In the genomic region with DNA sequence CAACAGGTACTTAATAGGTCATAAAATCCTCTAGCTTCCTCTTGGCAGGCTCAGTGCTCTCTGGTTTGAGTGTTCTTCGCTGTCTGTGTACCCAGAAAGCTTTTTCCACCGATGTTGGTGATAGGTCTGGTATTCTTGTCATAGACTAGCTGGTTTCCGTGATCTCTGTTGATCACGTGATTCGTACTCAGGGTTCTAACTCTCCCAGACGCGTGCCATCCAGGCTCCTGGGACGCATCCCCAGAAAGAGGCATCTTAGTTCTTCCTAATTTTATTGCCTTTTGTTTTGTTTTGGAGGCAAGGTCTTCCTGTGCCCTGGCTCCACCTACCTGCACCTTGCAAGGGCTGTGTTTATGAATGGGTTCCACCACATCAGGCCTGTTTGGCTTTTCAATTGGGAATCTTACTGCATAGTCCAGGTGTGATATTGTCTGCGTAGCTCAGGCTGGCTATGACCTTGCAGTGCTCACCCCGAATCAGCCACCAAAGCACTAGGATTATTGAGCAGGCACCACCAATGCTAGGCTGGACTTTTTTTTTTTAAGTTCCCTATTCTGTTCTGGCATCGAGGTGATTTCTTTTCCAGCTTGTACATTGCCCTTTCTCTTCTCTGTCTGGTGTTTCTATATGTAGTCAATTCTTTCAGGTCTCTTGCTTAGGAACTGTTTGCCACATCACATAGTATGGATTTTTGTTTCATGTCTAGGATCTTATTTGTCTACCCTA, we compare ENCODE assay signal across 13 mouse cellular contexts. TPM values are rescaled to one million over a fixed set of nuclear protein-coding genes. Genes with fewer than 3 reads are reported as not detected.
DNase-seq lines count a peak whose midpoint lies in the region; ATAC-seq lines count a peak whose summit lies in the region.
"Had no signal": no experiment of that assay in that cellular context is flagged by ENCODE, and none has a peak within 500 bp of the region (broad histone marks: within the 10 kb centered on the region; RNA-seq: fewer than 3 reads in every experiment).

No protein-coding gene starts in this region.

- no peak for DNase-seq in heart, adult 8-10 months (ENCODE audit: low spot score)
- no peak for DNase-seq in lung, postnatal 10 days
- DNase-seq in intestine, embryonic 14.5 days (ENCODE audit: low spot score) = no peak
- DNase-seq: cerebellum, adult 8-10 months; gastrocnemius, adult 2 months had no signal

- no peaks in the 10 kb centered on the region for H3K36me3 ChIP-seq in heart, embryonic 15.5 days
- no peaks in the 10 kb centered on the region for H3K36me3 ChIP-seq in lung, embryonic 15.5 days
- no peaks in the 10 kb centered on the region for H3K36me3 ChIP-seq in intestine, embryonic 14.5 days (ENCODE audit: control insufficient read depth, insufficient read depth, low read length)
- H3K36me3 ChIP-seq in liver, embryonic 16.5 days (ENCODE audit: control insufficient read depth, insufficient read depth) = no peaks in the 10 kb centered on the region

- H3K4me2 ChIP-seq in heart, embryonic 15.5 days = peak overlapping the region; percentile 47
- H3K4me2 ChIP-seq in lung, embryonic 15.5 days = peak overlapping the region; percentile 31; the same call in 1 of the 2 replicates
- H3K4me2 ChIP-seq in intestine, embryonic 14.5 days (ENCODE audit: low read length) = peak overlapping the region; percentile 3; the same call in 1 of the 2 replicates
- H3K4me2 ChIP-seq in liver, embryonic 16.5 days (ENCODE audit: low read depth, low read length) = 0 out of 2 replicates have a peak overlapping the region, but pooled peaks have one; percentile 2

- no peaks in the 10 kb centered on the region for H3K27me3 ChIP-seq in heart, embryonic 15.5 days
- H3K27me3 ChIP-seq in lung, embryonic 15.5 days = no peaks in the 10 kb centered on the region
- H3K27me3 ChIP-seq in intestine, embryonic 14.5 days (replicated peaks; ENCODE audit: control insufficient read depth, insufficient read depth, low read length) = no peaks in the 10 kb centered on the region
- no peaks in the 10 kb centered on the region for H3K27me3 ChIP-seq in liver, embryonic 16.5 days (ENCODE audit: control insufficient read depth, insufficient read depth, low read depth, low read length)

- H3K4me3 ChIP-seq in heart, embryonic 15.5 days = no peak overlapping the region
- H3K4me3 ChIP-seq in lung, embryonic 15.5 days = no peak overlapping the region; the same call in 1 of the 2 replicates
- H3K4me3 ChIP-seq in intestine, embryonic 14.5 days (ENCODE audit: low read depth, low read length) = no peak overlapping the region
- no peak overlapping the region for H3K4me3 ChIP-seq in liver, embryonic 16.5 days (ENCODE audit: low read depth, low read length)
- H3K4me3 ChIP-seq: gastrocnemius, adult 2 months; myocyte had no signal

- H3K4me1 ChIP-seq in heart, embryonic 15.5 days (replicated peaks) = peaks cover 24% of the 10 kb centered on the region
- H3K4me1 ChIP-seq in lung, embryonic 15.5 days = peaks cover 44% of the 10 kb centered on the region
- H3K4me1 ChIP-seq in intestine, embryonic 14.5 days (replicated peaks; ENCODE audit: control insufficient read depth, insufficient read depth, low read length) = peaks cover 18% of the 10 kb centered on the region
- peaks cover 41% of the 10 kb centered on the region for H3K4me1 ChIP-seq in liver, embryonic 16.5 days (ENCODE audit: control insufficient read depth, low read depth, low read length)

- H3K9ac ChIP-seq in heart, embryonic 15.5 days = no peak overlapping the region
- 0 out of 2 replicates have a peak overlapping the region, but pooled peaks have one; percentile 4 for H3K9ac ChIP-seq in lung, embryonic 15.5 days
- H3K9ac ChIP-seq in intestine, embryonic 14.5 days (ENCODE audit: low read length) = no peak overlapping the region
- H3K9ac ChIP-seq in liver, embryonic 16.5 days (ENCODE audit: low read depth, low read length) = no peak overlapping the region

- no peaks in the 10 kb centered on the region for H3K9me3 ChIP-seq in heart, embryonic 15.5 days (replicated peaks)
- H3K9me3 ChIP-seq in lung, embryonic 15.5 days = no peaks in the 10 kb centered on the region
- H3K9me3 ChIP-seq in intestine, embryonic 14.5 days (ENCODE audit: control insufficient read depth, low read length) = no peaks in the 10 kb centered on the region
- no peaks in the 10 kb centered on the region for H3K9me3 ChIP-seq in liver, embryonic 16.5 days (replicated peaks; ENCODE audit: control insufficient read depth, low read length)

- WGBS in heart, embryonic 15.5 days = 81% methylated on average over 11 of the region's 11 CpGs
- WGBS in lung, embryonic 15.5 days = 48% methylated on average over 11 of the region's 11 CpGs
- WGBS in intestine, embryonic 14.5 days = 67% methylated on average over 11 of the region's 11 CpGs
- 65% methylated on average over 11 of the region's 11 CpGs for WGBS in liver, embryonic 16.5 days (ENCODE audit: insufficient replicate concordance)

- ATAC-seq in heart, embryonic 15.5 days (replicated peaks; ENCODE audit: insufficient number of reproducible peaks, insufficient read depth, low FRiP score, low read depth) = no peak
- ATAC-seq in lung, embryonic 15.5 days (ENCODE audit: borderline replicate concordance, extremely low read depth, low FRiP score, low TSS enrichment) = no peak
- ATAC-seq in intestine, embryonic 14.5 days (replicated peaks; ENCODE audit: low FRiP score, low TSS enrichment, low read depth) = no peak
- no peak for ATAC-seq in liver, embryonic 16.5 days (ENCODE audit: low read depth)
- ATAC-seq in cerebellum, adult (ENCODE audit: insufficient number of reproducible peaks, low FRiP score, low TSS enrichment) = no peak
- no peak for ATAC-seq in erythroblast, adult 5-6 weeks (replicated peaks; ENCODE audit: low FRiP score, poor library complexity, severe bottlenecking)
- ATAC-seq: activated CD4-positive, CD25-positive, alpha-beta regulatory T cell, adult 4 months; hindbrain, embryonic 16.5 days had no signal

- peak overlapping the region; percentile 58; the same call in 1 of the 2 replicates for H3K27ac ChIP-seq in heart, embryonic 15.5 days
- peak overlapping the region; percentile 94 for H3K27ac ChIP-seq in lung, embryonic 15.5 days
- H3K27ac ChIP-seq in intestine, embryonic 14.5 days (ENCODE audit: low read depth) = peak overlapping the region; percentile 11
- H3K27ac ChIP-seq in liver, embryonic 16.5 days (ENCODE audit: low read length) = 0 out of 2 replicates have a peak overlapping the region, but pooled peaks have one; percentile 4
- H3K27ac ChIP-seq: gastrocnemius, adult 2 months had no signal

RNA-seq across cellular contexts. Expression of a gene that starts 26.1 kb away (rescaled TPM):
- polyA plus RNA-seq in heart, embryonic 15.5 days (2015; fragmentation: Nextera tagmentation; extraction: Ambion mirVana) = 1.3 and 3.3 TPM in 2 replicates
- under 1 TPM; 0.34 to 0.91 (median 0.46) TPM for total RNA-seq in heart, adult 8-10 months (2022)
- 14.3 and 16.4 TPM in 2 replicates for polyA plus RNA-seq in lung, embryonic 15.5 days (2015; fragmentation: Nextera tagmentation; extraction: Ambion mirVana)
- polyA plus RNA-seq in intestine, embryonic 14.5 days (2014; fragmentation: Nextera tagmentation; extraction: Ambion mirVana) = 18.9 and 22.2 TPM in 2 replicates
- 4.8 and 5.8 TPM in 2 replicates for polyA plus RNA-seq in liver, embryonic 16.5 days (2015; fragmentation: Nextera tagmentation; extraction: Ambion mirVana)
- total RNA-seq in erythroblast, adult 5-6 weeks (2015; ENCODE audit: low replicate concordance) = not detected in 2 replicates
- total RNA-seq in erythroblast, adult 5-6 weeks (2017; ENCODE audit: low replicate concordance) = 0.98 and 1.0 TPM in 2 replicates
- polyA plus RNA-seq: myocyte had no signal

RNA-seq across cellular contexts. Expression of a gene that starts 48.7 kb away (rescaled TPM):
- polyA plus RNA-seq in heart, embryonic 15.5 days (2015; fragmentation: Nextera tagmentation; extraction: Ambion mirVana) = 101 and 103 TPM in 2 replicates
- 10 to 100 TPM; 37.1 to 52.2 (median 38.0) TPM for total RNA-seq in heart, adult 8-10 months (2022)
- polyA plus RNA-seq in lung, embryonic 15.5 days (2015; fragmentation: Nextera tagmentation; extraction: Ambion mirVana) = 144 and 155 TPM in 2 replicates
- polyA plus RNA-seq in intestine, embryonic 14.5 days (2014; fragmentation: Nextera tagmentation; extraction: Ambion mirVana) = 146 and 151 TPM in 2 replicates
- polyA plus RNA-seq in liver, embryonic 16.5 days (2015; fragmentation: Nextera tagmentation; extraction: Ambion mirVana) = 180 and 196 TPM in 2 replicates
- 133 and 166 TPM in 2 replicates for total RNA-seq in erythroblast, adult 5-6 weeks (2015; ENCODE audit: low replicate concordance)
- total RNA-seq in erythroblast, adult 5-6 weeks (2017; ENCODE audit: low replicate concordance) = 103 and 121 TPM in 2 replicates

Comparison
In these comparisons a context has a peak if more than half of its experiments do, and no peak if none do; other contexts are left out.
1. H3K27ac ChIP-seq: peak in every context shown above with its lines; median percentile 94 in lung, embryonic 15.5 days; 58 in heart, embryonic 15.5 days; 11 in intestine, embryonic 14.5 days; 4 in liver, embryonic 16.5 days.